Mouse (Mus musculus) forebrain, embryonic 14.5 days (tissue): ENCODE measurements around the gene Polr1b. TPM values are rescaled to one million over a fixed set of nuclear protein-coding genes. Genes with fewer than 3 reads are reported as not detected.

Experiments used
- ATAC-seq: fragments of 200-750 bp; cut with Nextera tagmentation; 2 replicates; pipeline ENCODE4 v1.8.0; 2017; ENCODE audit warnings: mild to moderate bottlenecking, moderate library complexity
- DNase-seq: peaks from one replicate; pipeline ENCODE4 v3.0.0-alpha.2; 2015; ENCODE audit warnings: low spot score
- H3K27ac ChIP-seq: fragments of 300-500 bp; sonication (generic); 2 replicates; pipeline ENCODE4 v1.5.1; 2014; ENCODE audit warnings: low read depth, mild to moderate bottlenecking, control low read depth, low read length, moderate library complexity
- H3K27me3 ChIP-seq: fragments of 300-500 bp; sonication (generic); replicated peaks from 2 replicates; pipeline ENCODE4 v1.6.1; 2014; ENCODE audit warnings: low read length, control low read depth, mixed read lengths; ENCODE audit not compliant: control insufficient read depth, insufficient read depth
- H3K36me3 ChIP-seq: fragments of 300-500 bp; sonication (generic); 2 replicates; pipeline ENCODE4 v1.6.1; 2014; ENCODE audit warnings: low read length, control low read depth; ENCODE audit not compliant: control insufficient read depth, insufficient read depth
- H3K4me1 ChIP-seq: fragments of 300-500 bp; sonication (generic); 2 replicates; pipeline ENCODE4 v1.6.1; 2014; ENCODE audit warnings: antibody characterized with exemption, low read length, control low read depth; ENCODE audit not compliant: control insufficient read depth, insufficient read depth
- H3K4me2 ChIP-seq: fragments of 300-500 bp; sonication (generic); 2 replicates; pipeline ENCODE4 v1.6.1; 2014; ENCODE audit warnings: mild to moderate bottlenecking, control low read depth, low read length
- H3K4me3 ChIP-seq: fragments of 300-500 bp; sonication (generic); 2 replicates; pipeline ENCODE4 v1.5.1; 2014; ENCODE audit warnings: low read depth, low read length, control low read depth
- H3K9ac ChIP-seq: fragments of 300-500 bp; sonication (generic); 2 replicates; pipeline ENCODE4 v1.6.1; 2014; ENCODE audit warnings: mild to moderate bottlenecking, low read length, control low read depth, moderate library complexity
- H3K9me3 ChIP-seq: fragments of 300-500 bp; sonication (generic); replicated peaks from 2 replicates; pipeline ENCODE4 v1.6.1; 2016; ENCODE audit warnings: low read length, control low read depth, mixed read lengths; ENCODE audit not compliant: control insufficient read depth
- WGBS: fragments of 180-500 bp; shearing (Covaris S2); extraction: QIAGEN DNeasy Blood & Tissue Kit; methylation state at CpG from one replicate; pipeline ENCODE4 v1.1.7; 2014; 5-methylcytosine and 5-hydroxymethylcytosine counted together
- polyA plus RNA-seq: library from polyadenylated mRNA; unstranded; fragments of >200 nt; fragmentation: Nextera tagmentation; extraction: Ambion mirVana; gene quantifications from 2 replicates; pipeline ENCODE4 v1.2.1, GENCODE M21; 2014

Gene Polr1b
- polyA plus RNA-seq, 1 experiment from 2014 or later, result 5.9 TPM

DNA sequence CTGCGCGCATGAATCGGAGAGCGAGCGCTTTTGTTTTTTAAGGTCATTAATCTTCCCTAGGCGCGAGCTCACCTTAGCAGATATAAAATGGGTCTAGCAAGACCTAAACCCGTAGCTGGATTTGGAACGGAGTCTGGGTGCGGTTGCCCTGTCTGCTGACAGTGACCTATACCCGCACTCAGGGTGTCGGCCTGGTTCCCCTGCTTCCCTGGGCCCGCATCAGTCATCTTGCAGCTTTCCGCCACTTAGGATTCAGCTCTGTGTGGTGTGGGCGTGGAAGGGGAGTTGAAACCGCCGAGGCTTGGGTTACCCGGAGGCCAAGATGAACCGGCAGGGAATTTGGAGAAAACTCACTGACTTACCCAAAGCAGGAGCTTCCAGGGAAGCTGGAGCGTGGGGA lies 34.5 kb upstream of the Polr1b start:
- Histone ChIP-seq H3K4me1 (peaks cover 10% of the 10 kb centered on the region), H3K27me3 (no peaks in the 10 kb centered on the region), H3K27ac (peak overlapping the region; percentile 75), H3K9ac (peak overlapping the region; percentile 88), H3K36me3 (peaks cover 4% of the 10 kb centered on the region; the same call in 1 of the 2 replicates), H3K4me2 (peak overlapping the region; percentile 72), H3K9me3 (no peaks in the 10 kb centered on the region), H3K4me3 (peak overlapping the region; percentile 90)
- WGBS, result under 1% methylated on average over 20 of the region's 20 CpGs
- ATAC-seq (peak; percentile 77), DNase-seq (peak; percentile 68)

DNA sequence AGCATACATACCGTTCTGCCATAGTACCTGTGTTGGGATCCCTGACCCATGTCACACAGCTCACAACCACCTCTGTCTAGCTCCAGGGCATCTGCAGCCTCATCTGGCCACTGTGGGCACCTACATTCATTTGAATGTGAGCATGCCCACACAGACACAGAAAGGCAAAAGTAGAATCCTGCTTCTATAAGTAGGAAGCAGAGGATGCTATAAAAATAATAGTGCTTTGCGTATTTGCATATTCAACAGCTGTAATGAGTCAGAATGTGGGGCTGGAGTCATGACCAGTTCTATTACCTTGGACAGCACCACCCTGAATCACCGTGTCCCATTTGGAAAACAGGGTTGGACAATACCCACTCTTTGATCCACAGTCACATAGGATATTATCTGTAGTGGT lies 30.5 kb upstream of the Polr1b start:
- peaks cover 10% of the 10 kb centered on the region for H3K4me1 ChIP-seq

GRCm38 (mm10) chr2:129078313-129078712 lies 22.5 kb upstream of the Polr1b start:
- H3K27me3 ChIP-seq, result no peaks in the 10 kb centered on the region
- 82% methylated on average over 3 of the region's 3 CpGs for WGBS
- H3K9ac ChIP-seq, result no peak overlapping the region
- DNase-seq (peak; percentile 33), ATAC-seq (no peak)
- H3K4me3 ChIP-seq, result no peak overlapping the region
- no peak overlapping the region for H3K27ac ChIP-seq
- no peaks in the 10 kb centered on the region for H3K4me1 ChIP-seq
- peaks cover 68% of the 10 kb centered on the region for H3K36me3 ChIP-seq
- H3K4me2 ChIP-seq, result no peak overlapping the region
- no peaks in the 10 kb centered on the region for H3K9me3 ChIP-seq

More for the DNA sequence above, 30.5 kb upstream of the Polr1b start:
- Histone ChIP-seq H3K36me3 (peaks cover 4% of the 10 kb centered on the region; the same call in 1 of the 2 replicates), H3K4me2 (no peak overlapping the region), H3K4me3 (no peak overlapping the region), H3K9me3 (no peaks in the 10 kb centered on the region), H3K27me3 (no peaks in the 10 kb centered on the region), H3K9ac (no peak overlapping the region), H3K27ac (no peak overlapping the region)
- DNase-seq, result no peak
- WGBS, result 95% methylated on average over 3 of the region's 3 CpGs
- no peak for ATAC-seq

DNA sequence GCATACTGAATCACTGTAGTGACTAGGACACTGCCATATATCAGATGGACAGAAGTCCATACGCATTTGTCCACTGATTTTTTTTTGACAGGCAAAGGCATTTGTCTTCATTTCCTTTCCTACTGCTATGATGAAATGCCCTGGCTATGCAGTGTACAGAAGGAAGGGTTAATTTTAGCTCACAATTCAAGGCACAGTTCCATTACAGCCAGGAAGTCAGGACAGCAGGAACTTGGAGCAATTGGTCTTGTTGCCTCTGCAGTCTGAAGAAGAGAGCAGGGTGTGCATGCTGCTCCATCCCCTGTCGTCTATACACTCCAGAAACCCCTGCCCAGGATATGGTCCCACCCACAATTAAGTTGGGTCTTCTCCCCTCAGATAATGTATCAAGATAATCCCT lies 21.6 kb upstream of the Polr1b start:
- H3K4me2 ChIP-seq, result no peak overlapping the region
- DNase-seq (no peak), ATAC-seq (no peak)
- WGBS, result 87% methylated on average over 2 of the region's 2 CpGs
- H3K9ac ChIP-seq, result no peak overlapping the region
- H3K27ac ChIP-seq, result no peak overlapping the region
- H3K27me3 ChIP-seq, result no peaks in the 10 kb centered on the region
- peaks cover 70% of the 10 kb centered on the region for H3K36me3 ChIP-seq
- no peaks in the 10 kb centered on the region for H3K9me3 ChIP-seq
- H3K4me1 ChIP-seq, result no peaks in the 10 kb centered on the region
- no peak overlapping the region for H3K4me3 ChIP-seq

- no peak overlapping the region for H3K4me2 ChIP-seq
- ATAC-seq, result no peak
- H3K4me1 ChIP-seq, result no peaks in the 10 kb centered on the region
- no peak overlapping the region for H3K4me3 ChIP-seq
- H3K36me3 ChIP-seq, result peaks cover 74% of the 10 kb centered on the region
- no peaks in the 10 kb centered on the region for H3K27me3 ChIP-seq
- DNase-seq, result no peak
- WGBS, result 78% methylated on average over 13 of the region's 13 CpGs
- no peaks in the 10 kb centered on the region for H3K9me3 ChIP-seq
- H3K27ac ChIP-seq, result no peak overlapping the region
- no peak overlapping the region for H3K9ac ChIP-seq
These were observed 19.7 kb upstream of the Polr1b start for GRCm38 (mm10) chr2:129081097-129081496.

DNA sequence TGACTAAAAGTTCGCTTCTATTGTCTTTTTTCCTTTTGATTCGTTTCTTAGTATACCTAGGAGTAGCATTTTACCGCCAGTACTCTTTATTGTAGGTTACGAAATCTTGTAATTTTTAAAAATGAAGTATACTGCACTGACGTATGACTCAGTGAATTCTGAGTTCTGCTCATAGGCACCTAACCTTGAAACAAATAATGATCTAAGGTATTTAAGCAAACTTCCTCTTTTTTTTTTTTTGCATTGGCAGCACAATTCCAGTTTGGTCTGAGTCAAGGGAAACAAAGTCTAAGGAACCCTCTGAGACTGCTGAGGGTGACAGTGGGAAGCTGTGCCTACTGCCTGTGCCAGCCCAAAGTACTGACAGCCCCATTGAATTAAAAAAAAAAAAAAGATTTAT lies 17.3 kb upstream of the Polr1b start:
- Histone ChIP-seq H3K9ac (no peak overlapping the region), H3K27ac (no peak overlapping the region), H3K9me3 (no peaks in the 10 kb centered on the region), H3K4me3 (no peak overlapping the region), H3K4me1 (no peaks in the 10 kb centered on the region), H3K27me3 (no peaks in the 10 kb centered on the region), H3K4me2 (no peak overlapping the region), H3K36me3 (peaks cover 67% of the 10 kb centered on the region)
- WGBS, result 94% methylated on average over 5 of the region's 5 CpGs
- ATAC-seq (no peak), DNase-seq (no peak)

DNA sequence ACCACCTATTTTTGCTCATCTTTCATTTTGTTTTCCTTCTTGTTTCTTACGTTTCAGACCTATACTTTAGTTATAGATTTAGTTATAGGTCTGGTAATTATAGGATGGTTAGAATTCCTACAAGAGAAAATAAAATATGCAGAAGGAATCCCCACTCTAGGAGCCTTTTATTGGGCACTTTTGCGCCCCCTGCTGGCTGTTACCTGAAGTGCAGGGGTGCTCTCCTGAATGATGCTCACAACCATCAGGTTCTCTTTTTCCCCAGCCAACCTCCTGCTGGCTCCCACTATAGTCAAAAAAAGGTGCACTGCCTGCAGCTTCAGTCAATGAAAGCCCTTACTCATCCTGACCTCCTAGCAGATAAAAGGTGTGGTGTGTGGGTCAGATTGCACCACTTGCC lies 15.8 kb upstream of the Polr1b start:
- H3K9me3 ChIP-seq, result no peaks in the 10 kb centered on the region
- no peak overlapping the region for H3K9ac ChIP-seq
- H3K4me2 ChIP-seq, result no peak overlapping the region
- no peak overlapping the region for H3K4me3 ChIP-seq
- H3K36me3 ChIP-seq, result peaks cover 69% of the 10 kb centered on the region
- H3K27ac ChIP-seq, result no peak overlapping the region
- DNase-seq, result peak; percentile 65
- no peaks in the 10 kb centered on the region for H3K27me3 ChIP-seq
- WGBS, result 49% methylated on average over 2 of the region's 2 CpGs
- H3K4me1 ChIP-seq, result no peaks in the 10 kb centered on the region
- ATAC-seq, result no peak

- no peak overlapping the region for H3K4me2 ChIP-seq
- peaks cover 70% of the 10 kb centered on the region for H3K36me3 ChIP-seq
- 87% methylated on average over 1 of the region's 1 CpGs for WGBS
- H3K9ac ChIP-seq, result no peak overlapping the region
- no peaks in the 10 kb centered on the region for H3K4me1 ChIP-seq
- H3K27me3 ChIP-seq, result no peaks in the 10 kb centered on the region
- DNase-seq, result no peak
- no peaks in the 10 kb centered on the region for H3K9me3 ChIP-seq
- no peak overlapping the region for H3K4me3 ChIP-seq
- H3K27ac ChIP-seq, result no peak overlapping the region
- no peak for ATAC-seq
These were observed 13.3 kb upstream of the Polr1b start for GRCm38 (mm10) chr2:129087520-129087919.

- Histone ChIP-seq H3K9me3 (no peaks in the 10 kb centered on the region), H3K4me2 (no peak overlapping the region), H3K9ac (no peak overlapping the region), H3K27ac (no peak overlapping the region), H3K4me3 (no peak overlapping the region), H3K4me1 (no peaks in the 10 kb centered on the region), H3K27me3 (no peaks in the 10 kb centered on the region), H3K36me3 (peaks cover 88% of the 10 kb centered on the region)
- DNase-seq (no peak), ATAC-seq (no peak)
- 72% methylated on average over 4 of the region's 4 CpGs for WGBS
These were observed 10.4 kb upstream of the Polr1b start for GRCm38 (mm10) chr2:129090370-129090769.
